Mouse (Mus musculus) heart, postnatal 0 days (tissue): Measurements from ENCODE around the gene Gmppa. TPM values are rescaled to one million over a fixed set of nuclear protein-coding genes. Genes with fewer than 3 reads are reported as not detected.

Experiments
- ATAC-seq: fragments of 200-750 bp; cut with Nextera tagmentation; 2 replicates; pipeline ENCODE4 v1.8.0; 2017; ENCODE audit warnings: low read depth, moderate number of reproducible peaks, moderate library complexity; ENCODE audit not compliant: insufficient read depth
- DNase-seq: peaks from one replicate; pipeline ENCODE4 v3.0.0-alpha.2; 2016; ENCODE audit warnings: low spot score
- H3K27ac ChIP-seq: fragments of 300-500 bp; sonication (generic); 2 replicates; pipeline ENCODE4 v1.5.1; 2014; ENCODE audit warnings: low read depth, mild to moderate bottlenecking
- H3K27me3 ChIP-seq: fragments of 300-500 bp; sonication (generic); 2 replicates; pipeline ENCODE4 v1.6.1; 2014; ENCODE audit warnings: low read length, mixed read lengths; ENCODE audit not compliant: control insufficient read depth, insufficient read depth
- H3K36me3 ChIP-seq: fragments of 300-500 bp; sonication (generic); replicated peaks from 2 replicates; pipeline ENCODE4 v1.6.1; 2014; ENCODE audit warnings: low read length, mixed read lengths; ENCODE audit not compliant: control insufficient read depth, insufficient read depth
- H3K4me1 ChIP-seq: fragments of 300-500 bp; sonication (generic); 2 replicates; pipeline ENCODE4 v1.6.1; 2014; ENCODE audit warnings: antibody characterized with exemption; ENCODE audit not compliant: control insufficient read depth, insufficient read depth
- H3K4me2 ChIP-seq: fragments of 300-500 bp; sonication (generic); 2 replicates; pipeline ENCODE4 v1.6.1; 2014; ENCODE audit warnings: low read depth, mild to moderate bottlenecking, low read length, moderate library complexity
- H3K4me3 ChIP-seq: fragments of 300-500 bp; sonication (generic); 2 replicates; pipeline ENCODE4 v1.5.1; 2014; ENCODE audit warnings: low read depth, low read length
- H3K9ac ChIP-seq: fragments of 300-500 bp; sonication (generic); replicated peaks from 2 replicates; pipeline ENCODE4 v1.6.1; 2014; ENCODE audit warnings: low read depth, low read length, mixed read lengths
- H3K9me3 ChIP-seq: fragments of 300-500 bp; sonication (generic); replicated peaks from 2 replicates; pipeline ENCODE4 v1.6.1; 2016; ENCODE audit warnings: low read length; ENCODE audit not compliant: control insufficient read depth
- CTCF ChIP-seq: IDR thresholded peaks from 2 replicates; pipeline ENCODE4 v1.5.1; 2016; ENCODE audit warnings: antibody characterized with exemption, control low read depth, low read depth
- EP300 ChIP-seq: IDR thresholded peaks from 2 replicates; pipeline ENCODE4 v1.6.1; 2016; ENCODE audit warnings: antibody characterized with exemption, low read depth
- WGBS: fragments of 180-500 bp; shearing (Covaris S2); extraction: QIAGEN DNeasy Blood & Tissue Kit; methylation state at CpG from one replicate; pipeline ENCODE4 v1.1.7; 2014; 5-methylcytosine and 5-hydroxymethylcytosine counted together
- polyA plus RNA-seq: library from polyadenylated mRNA; unstranded; fragments of >200 nt; fragmentation: Nextera tagmentation; extraction: Ambion mirVana; gene quantifications from 2 replicates; pipeline ENCODE4 v1.2.1, GENCODE M21; 2015
- total RNA-seq: library from RNA; depleted of rRNA; stranded (reverse); fragments of >200 nt; gene quantifications from 2 replicates; pipeline ENCODE4 v1.2.3, GENCODE M21; 2014; ENCODE audit warnings: low replicate concordance

Gene Gmppa
- total and polyA plus RNA-seq, 2 experiments from 2014 or later, result 47.4 to 85.2 TPM

DNA sequence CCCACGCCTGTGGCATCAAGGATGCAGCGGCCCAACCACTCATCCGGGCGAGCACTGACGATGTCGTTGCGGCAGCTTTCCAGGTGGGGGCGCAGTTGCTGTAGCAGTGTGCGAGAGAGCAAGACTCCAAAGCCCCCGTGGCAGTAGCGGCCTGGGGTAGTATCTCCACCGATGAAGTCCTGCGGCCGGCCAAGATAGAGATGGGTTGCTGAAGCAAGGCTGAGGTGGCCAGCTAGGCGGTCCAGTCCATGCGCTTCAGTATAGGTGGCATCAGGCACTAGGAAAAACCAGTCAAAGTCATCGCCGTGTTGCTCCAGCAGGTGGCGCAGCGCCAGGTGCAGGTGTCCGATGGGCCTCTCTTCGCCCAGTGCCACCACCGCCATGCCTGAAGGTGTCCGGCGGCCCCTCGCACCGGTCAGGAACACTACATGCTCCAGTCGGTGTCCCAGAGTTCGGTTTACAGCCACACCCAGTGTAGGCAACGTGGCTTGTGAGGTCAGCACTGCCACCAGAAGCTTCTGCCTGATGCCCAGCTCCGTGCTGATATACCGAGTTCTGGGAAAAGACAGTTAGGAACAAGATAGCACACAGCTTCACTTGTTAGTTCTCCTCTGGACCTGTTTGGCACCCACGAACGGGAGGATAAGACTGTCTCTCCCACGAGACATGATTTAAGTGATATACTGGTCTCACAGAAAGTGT is 41.7 kb downstream of the Gmppa start:
- WGBS, result 12% methylated on average over 35 of the region's 35 CpGs
- Histone ChIP-seq H3K27ac (no peak overlapping the region), H3K9ac (no peak overlapping the region), H3K36me3 (peaks cover 29% of the 10 kb centered on the region), H3K4me1 (peaks cover 7% of the 10 kb centered on the region; the same call in 1 of the 2 replicates), H3K4me3 (no peak overlapping the region), H3K27me3 (peaks cover 47% of the 10 kb centered on the region), H3K4me2 (peak overlapping the region; percentile 30), H3K9me3 (no peaks in the 10 kb centered on the region)
- ATAC-seq (no peak), DNase-seq (peak; percentile 64)
- TF ChIP-seq CTCF (peak; percentile 56), EP300 (no peak)

DNA sequence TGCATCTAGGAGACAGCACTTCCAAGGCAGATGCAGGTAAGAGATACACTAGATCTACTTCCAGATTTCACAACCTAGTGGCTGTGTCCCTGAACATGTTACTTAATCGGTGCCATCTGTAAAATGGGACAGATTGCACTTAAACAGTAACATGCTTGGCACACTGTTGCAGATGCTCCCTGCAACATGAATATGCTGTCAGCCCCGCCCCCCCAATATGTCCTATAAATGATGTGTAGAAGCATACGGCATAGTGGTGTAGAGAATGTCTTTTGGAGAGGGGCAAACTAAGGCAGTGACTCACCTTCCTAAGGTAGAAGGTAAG is 42.2 kb downstream of the Gmppa start:
- Histone ChIP-seq H3K27ac (no peak overlapping the region), H3K4me2 (peak overlapping the region; percentile 93), H3K4me1 (peaks cover 7% of the 10 kb centered on the region; the same call in 1 of the 2 replicates), H3K9me3 (no peaks in the 10 kb centered on the region), H3K27me3 (peaks cover 52% of the 10 kb centered on the region), H3K4me3 (peak overlapping the region; percentile 76), H3K36me3 (peaks cover 29% of the 10 kb centered on the region), H3K9ac (no peak overlapping the region)
- 39% methylated on average over 3 of the region's 3 CpGs for WGBS
- TF ChIP-seq EP300 (no peak), CTCF (no peak)
- DNase-seq (no peak), ATAC-seq (no peak)

DNA sequence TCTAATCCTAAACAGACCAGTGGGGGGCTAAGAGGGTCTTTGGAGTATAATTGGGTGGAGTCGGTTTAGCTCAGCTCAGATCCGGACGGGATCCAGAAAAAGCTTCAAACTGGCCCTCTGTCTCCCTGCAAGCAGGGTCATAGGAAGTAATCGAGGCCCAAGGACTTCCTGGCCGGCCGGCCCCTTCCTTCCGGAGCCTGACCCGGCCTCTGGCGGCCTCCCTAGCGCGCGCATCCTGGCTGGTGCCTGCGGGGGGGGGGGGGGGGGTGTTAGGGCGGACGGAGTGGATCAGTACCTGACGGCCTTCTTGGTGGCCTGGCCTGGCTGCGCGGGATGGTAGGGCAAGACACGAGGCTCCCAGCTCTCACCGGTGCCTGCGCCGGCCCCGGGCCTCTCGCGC is 42.8 kb downstream of the Gmppa start:
- peak overlapping the region; percentile 76 for H3K4me3 ChIP-seq
- TF ChIP-seq CTCF (no peak), EP300 (no peak)
- H3K4me2 ChIP-seq, result peak overlapping the region; percentile 93
- H3K36me3 ChIP-seq, result peaks cover 24% of the 10 kb centered on the region
- peak overlapping the region; percentile 85 for H3K27ac ChIP-seq
- DNase-seq, result peak; percentile 29
- peaks cover 58% of the 10 kb centered on the region for H3K27me3 ChIP-seq
- peak overlapping the region; percentile 67 for H3K9ac ChIP-seq
- 1% methylated on average over 19 of the region's 25 CpGs for WGBS
- peak; percentile 6; the same call in 1 of the 2 replicates for ATAC-seq
- H3K9me3 ChIP-seq, result no peaks in the 10 kb centered on the region
- H3K4me1 ChIP-seq, result peaks cover 7% of the 10 kb centered on the region; the same call in 1 of the 2 replicates

DNA sequence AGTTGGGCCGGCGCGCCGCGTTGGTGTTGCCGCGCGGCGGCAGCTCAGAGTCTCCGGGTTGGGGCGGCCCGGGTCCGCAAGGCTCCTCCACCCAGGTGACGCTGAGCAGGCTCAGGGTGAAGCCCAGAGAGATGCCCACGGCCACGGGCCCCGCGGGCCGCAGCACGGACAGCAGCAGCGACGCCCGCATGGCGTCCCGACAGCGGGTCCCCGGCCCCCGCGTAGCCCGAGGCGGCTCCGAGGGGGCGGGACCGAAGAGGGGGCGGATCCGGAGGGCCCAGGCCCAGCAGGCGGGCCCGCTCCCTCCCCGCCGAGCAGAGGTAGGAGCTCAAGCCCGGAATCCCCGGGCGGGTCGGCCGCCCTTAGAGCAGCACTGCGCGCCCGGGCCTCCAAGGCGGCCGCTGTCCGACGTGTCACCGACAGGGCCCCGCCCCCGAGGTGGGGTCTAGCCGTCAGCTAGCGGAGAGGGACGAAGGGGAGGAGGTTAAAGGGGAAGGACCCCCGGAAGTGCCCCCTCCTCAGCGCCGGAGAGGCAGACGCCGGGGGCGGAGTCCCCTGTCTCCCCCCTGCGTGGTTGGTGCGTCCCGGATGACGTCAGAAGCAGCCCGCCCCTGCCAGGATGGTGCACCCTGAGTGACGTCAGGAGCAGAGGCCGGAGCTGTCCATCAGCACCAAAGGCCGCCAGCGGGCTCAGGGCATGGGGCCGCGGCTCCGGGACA is 43.3 kb downstream of the Gmppa start, which contains the start of the genes Chpf and Tmem198:
Chpf (minus strand) TSS at position 392 of the 719 bp plus-strand sequence.
Tmem198 (plus strand) TSS at position 617 of the 719 bp plus-strand sequence.
- H3K27ac ChIP-seq, result peak within 1 kb of the TSS; percentile 85
- DNase-seq, result peak; percentile 92
- peak within 1 kb of the TSS; percentile 67 for H3K9ac ChIP-seq
- under 1% methylated on average over 54 of the region's 76 CpGs for WGBS
- H3K27me3 ChIP-seq, result peaks cover 59% of the 10 kb centered on the region
- peak within 1 kb of the TSS; percentile 93 for H3K4me2 ChIP-seq
- no peak for TF ChIP-seq CTCF
- peak; percentile 60; the same call in 1 of the 2 replicates for TF ChIP-seq EP300
- peak within 1 kb of the TSS; percentile 76 for H3K4me3 ChIP-seq
- peaks cover 18% of the 10 kb centered on the region for H3K36me3 ChIP-seq
- peaks cover 7% of the 10 kb centered on the region; the same call in 1 of the 2 replicates for H3K4me1 ChIP-seq
- peak; percentile 89 for ATAC-seq
- no peaks in the 10 kb centered on the region for H3K9me3 ChIP-seq

DNA sequence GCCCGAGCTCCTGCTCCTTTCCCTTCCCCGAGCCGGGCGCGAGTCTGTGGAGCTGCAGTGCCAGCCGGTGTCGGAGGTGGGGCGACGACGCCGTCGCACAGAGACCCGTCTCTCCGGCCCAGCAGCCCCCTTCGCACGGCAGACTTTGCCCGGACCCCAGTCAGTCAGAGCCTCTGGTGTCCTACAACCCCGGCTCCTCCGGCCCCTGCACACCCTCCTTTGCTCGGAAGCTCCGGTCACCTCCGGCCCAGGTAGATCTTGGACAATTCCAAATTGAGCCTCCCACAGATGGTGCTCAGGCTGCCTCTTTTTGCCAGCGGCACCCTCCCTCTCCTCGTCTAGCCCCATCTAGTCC is 43.9 kb downstream of the Gmppa start:
- WGBS, result 3% methylated on average over 14 of the region's 24 CpGs
- Histone ChIP-seq H3K4me1 (peaks cover 7% of the 10 kb centered on the region; the same call in 1 of the 2 replicates), H3K27ac (no peak overlapping the region), H3K9me3 (no peaks in the 10 kb centered on the region), H3K4me2 (peak overlapping the region; percentile 93), H3K27me3 (peaks cover 58% of the 10 kb centered on the region), H3K9ac (no peak overlapping the region), H3K4me3 (peak overlapping the region; percentile 76), H3K36me3 (peaks cover 14% of the 10 kb centered on the region)
- ATAC-seq (no peak), DNase-seq (no peak)
- TF ChIP-seq CTCF (no peak), EP300 (no peak)
